Mouse (Mus musculus) R1 (cell line): ENCODE measurements at regions not wholly inside any gene's neighbourhood (a gene's known extent, or its start where the extent isn't known, plus 50 kb on each side); places are given as distances from the start of the nearest gene placed in this dataset.

Experiments used
- DNase-seq: peaks from one replicate; pipeline ENCODE4 v3.0.0-alpha.2; 2018; ENCODE audit warnings: low read depth, low spot score

DNA sequence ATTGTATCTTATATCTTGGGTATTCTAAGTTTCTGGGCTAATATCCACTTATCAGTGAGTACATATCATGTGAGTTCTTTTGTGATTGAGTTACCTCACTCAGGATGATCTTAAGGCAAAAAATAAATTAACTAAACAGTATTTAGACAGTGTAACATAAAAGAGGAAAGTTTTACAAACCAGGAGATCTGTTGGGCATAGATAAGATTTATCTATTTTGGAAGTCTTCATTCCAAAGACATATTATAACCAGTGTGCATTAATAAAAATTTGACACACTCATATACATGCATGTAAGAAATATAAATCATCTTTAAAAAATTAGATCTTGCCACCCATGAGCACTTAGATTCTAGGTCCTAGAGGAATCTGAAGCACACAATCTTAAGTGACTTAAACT, 343.9 kb upstream of the Fam174a start:
- DNase-seq, result no peak

DNA sequence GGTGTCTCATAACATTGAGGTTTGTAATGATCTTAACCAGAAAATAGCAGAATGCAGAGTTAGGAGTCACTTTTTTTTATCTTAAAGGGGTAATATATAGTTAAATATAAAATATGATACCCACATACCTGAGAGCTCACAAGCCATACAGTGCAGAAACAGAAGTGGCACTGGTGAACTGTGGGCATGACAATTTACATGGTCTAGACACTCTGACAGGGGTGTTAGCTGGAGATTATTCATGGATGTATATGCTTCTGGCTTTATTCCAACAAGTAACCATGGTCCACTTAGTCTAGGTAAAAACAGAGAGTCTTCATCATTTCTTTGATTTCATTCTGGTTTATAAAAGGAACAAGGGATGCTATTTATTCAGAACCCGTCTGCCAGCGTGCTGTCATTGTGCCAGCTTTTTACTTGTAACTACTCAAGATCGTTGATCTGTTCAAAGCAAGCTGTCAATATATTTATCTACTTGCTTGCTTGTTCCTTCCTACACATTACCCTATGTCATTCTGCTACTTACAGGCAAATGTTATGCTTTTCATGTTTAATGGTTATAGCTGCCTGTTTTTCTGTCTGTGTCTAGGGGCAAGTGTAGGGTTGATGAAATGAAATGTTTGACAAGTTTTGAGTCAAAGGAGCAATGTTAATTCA, 343.2 kb upstream of the Fam174a start:
- DNase-seq, result no peak

DNA sequence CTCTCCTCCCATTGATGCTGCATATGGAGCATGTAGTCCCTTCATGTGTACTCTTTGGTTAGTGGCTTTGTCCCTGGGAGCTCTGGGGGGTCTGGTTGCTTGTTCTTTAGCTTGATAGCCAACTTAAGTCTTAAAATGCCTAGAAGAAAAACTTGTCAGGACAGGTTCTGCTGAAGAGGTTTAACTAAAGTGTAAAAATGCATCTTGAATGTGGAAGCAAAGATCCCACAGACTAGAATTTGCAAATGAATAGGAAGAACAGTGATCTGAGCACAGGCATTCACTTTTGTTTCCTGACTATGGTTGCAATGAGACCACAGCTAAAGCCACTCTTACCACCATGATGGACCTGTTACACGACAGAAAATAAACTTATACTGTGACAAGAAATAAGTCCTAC, 320.1 kb upstream of the Fam174a start:
- peak; percentile 74 for DNase-seq

DNA sequence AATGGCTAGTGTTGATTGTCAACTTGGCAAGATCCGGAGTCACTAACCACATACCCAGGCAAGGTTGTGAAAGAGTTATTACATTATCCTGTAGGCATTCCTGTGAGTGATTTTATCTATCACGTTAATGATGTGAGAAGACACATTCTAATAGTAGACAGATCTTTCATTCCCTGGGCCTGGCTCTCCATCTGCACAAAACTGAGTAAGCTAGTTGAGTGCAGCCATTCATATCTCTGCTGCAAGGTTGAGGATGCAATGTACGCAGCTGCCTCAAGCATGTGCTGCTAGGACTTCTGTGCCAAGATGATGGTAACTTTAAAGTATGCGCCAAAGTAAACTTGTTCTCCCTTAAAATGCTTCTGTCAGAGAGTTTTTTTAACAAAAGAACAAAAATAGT, 309.5 kb upstream of the Fam174a start:
- no peak for DNase-seq

DNA sequence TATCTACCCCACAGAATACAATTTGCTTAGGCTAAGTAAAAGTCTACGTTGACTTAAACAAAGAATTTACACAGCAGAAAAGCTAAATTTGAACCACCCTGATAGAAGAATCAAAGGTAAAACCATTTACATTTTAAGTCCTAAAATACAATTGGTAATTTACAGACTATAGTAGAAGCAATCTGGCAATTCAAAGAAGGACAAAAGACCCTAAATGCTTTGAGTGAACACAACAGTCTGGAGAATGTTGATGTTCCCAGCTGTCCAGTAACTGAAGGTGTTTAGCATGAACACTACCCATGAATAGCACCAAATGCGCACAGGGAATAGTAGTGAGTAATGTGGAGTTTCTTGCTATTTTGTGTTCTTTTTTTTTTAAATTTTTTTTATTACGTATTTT, 282.8 kb upstream of the Fam174a start:
- DNase-seq, result peak; percentile 24

DNA sequence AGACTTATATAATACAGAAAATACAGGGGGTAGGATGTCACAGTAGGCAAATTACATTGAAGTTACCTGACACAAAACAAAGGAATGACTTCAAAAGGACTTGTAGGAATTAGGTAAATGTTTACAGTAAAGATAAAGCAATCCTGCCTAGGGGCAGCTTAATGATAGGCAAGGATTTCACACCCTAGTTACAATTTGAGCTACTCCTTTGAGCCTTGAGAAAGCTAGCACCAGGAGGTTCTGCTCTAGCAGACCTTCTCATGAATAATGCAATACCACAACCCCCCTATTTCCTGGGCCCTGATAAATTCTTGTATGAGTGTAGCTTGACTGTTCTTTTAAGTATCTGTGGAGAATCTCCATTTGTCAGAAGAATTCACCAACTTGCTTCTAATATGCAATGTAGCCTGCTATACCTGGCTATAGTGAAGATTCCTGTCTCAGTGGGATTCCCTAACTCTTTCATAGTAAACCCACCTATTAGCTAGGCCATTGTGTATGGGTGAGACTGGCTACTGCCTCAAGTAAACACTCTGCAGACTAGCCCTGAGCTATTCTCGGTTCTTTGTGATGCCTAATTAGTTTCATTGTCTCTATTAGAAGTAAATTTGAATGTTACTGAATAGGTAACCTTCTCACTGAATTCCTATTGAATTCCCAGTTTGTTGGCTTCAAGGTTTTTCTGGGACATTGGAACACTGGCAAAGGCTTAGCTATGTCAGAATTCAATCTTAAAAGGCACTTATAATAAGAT, 279.6 kb upstream of the Fam174a start:
- peak; percentile 81 for DNase-seq

DNA sequence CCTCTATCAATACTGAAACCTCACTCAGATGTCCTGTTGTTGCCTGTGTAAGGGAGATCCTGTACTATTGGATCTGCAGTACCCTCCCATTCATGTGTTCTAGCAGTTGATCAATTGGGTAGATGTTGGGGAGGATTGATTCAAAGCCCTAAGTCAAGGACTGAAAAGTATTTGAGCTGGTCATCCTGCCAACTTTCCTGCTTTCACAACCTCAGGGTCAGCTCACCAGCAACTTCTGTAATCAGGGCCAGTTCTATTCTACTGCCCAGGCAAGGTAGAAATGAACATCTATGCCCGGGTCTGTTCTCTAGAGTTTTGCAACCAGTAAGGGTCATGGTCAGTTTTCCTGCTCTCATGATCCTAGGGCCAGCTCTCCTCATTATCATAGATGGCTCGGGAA, 275.0 kb upstream of the Fam174a start:
- no peak for DNase-seq

DNA sequence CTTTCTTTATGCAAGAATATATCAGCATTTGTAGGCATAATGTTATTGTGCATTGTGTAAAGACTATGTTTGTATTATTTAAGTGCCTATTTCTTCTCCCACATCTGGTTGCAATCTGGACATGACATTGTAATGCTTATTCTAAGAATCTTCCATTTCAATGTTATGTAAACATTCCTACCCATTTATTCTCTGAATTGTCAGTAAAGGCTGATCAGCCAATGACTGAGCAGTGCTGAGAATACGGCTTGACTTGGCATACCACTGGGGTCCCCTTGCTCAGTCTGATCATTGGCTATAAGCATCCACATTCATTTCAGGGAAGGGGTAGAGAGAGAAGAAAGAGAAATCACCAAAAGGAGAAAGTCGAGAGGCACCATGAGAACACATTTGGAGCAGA, 273.1 kb upstream of the Fam174a start:
- DNase-seq, result no peak

DNA sequence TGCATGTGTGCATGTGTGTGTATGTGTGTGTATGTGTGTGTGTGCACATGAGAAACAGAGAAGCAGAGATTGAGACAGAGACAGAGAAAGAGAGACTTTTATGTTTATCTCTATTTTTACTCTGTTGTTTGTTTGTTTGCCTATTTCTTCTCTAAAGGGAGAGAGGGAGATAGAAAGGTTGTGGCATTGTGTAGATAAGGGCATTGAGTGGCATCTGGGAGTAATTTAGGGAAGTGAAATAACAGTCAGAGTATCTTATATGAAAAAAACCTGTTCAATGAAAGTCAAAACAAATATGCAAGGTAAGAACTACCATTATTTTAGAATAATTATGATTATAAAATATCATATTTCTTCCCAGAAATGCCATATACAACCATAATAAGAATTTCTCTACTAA, 270.1 kb upstream of the Fam174a start:
- no peak for DNase-seq

DNA sequence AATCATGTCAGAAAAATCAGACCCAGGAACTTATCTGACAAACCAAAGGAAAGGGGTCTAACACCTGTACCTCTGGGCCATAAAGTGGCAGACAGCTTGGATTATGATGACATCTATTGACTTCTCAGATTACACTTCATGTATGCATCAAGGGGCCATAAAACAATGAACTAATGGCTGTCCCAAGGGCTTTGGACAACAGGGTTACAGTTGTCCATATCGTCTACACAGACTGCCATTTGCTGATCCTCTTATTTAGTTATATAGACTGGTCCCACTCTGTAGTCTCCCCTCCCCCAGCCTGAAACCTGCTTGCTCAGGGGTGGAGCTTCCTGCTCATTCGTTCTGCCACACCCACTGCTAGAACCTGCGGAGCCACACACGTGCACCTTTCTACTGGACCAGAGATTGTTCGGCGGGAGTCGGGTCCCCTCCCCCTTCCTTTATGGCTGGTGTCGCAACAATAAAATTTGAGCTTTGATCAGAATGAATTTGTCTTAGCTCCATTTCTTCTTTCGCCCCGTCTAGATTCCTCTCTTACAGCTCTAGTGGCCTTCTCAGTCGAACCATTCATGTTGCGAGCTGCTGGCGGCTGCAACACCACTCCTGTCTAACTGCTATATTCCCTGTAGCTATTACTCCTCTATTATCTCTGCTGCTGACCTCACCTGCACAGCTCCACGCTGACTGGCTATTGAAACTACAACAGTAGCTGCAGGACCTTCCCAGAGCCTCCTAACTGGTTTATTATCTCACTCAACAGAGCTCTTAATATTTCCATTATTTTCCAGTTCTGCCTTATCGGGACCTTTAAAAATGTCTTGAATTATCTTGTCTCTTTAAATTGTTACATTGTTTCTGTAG, 248.9 kb upstream of the Fam174a start:
- DNase-seq, result no peak

DNA sequence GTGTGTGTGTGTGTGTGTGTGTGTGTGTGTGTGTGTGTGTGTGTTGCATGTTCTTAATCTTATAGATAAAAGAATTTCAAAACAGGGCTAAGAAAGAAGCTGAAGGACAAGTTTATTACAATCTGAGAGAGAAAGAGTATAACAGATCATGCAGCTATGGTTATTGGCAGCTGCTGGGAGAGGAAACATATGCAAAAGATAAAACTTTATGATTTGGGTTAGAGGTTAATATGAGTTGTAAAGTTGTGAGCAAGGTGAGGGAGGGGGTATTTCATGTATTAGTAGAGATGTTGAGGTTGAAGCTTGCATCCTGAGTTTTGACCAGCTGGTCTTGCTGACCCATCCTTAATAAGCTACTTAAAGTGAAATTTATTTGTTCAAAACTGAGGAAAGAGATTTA, 247.8 kb upstream of the Fam174a start:
- no peak for DNase-seq

DNA sequence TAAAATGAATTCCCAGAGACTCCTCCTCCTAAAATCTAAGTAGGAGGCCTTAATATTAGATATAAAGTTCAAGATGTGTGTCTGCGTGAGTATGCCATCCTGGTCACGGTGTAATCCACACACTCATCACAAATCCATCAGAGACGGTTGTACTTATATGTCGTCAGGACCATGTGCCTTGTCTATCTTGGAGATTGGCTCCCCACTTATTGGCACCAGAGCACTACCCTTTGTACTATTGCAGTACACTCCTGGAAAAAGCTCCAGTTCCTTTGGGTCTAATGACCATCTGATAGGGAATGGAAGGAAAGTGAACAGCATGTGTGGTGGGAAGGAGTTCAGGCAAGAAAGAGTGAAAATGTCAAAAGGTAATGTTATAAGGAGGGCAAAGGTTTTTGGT, 247.4 kb upstream of the Fam174a start:
- DNase-seq, result no peak

DNA sequence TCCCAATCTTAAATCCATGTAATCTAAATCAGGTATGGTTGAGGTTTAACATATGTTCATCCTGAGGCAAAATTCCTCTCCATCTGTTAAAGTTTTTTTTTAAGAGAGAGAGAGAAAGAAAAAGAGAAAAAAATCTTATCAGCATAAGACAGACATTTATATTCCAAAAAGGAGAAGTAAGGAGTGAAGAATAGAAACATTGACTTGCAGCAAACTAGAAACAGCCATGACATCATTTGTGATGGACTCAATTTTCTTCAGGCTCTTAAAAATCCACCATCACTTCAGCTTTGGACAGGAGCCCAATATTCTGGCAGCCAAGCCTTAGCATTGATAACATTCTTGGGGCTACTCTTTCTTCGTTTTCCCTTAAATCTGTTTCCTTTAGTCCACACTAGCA, 238.3 kb upstream of the Fam174a start:
- DNase-seq, result no peak

DNA sequence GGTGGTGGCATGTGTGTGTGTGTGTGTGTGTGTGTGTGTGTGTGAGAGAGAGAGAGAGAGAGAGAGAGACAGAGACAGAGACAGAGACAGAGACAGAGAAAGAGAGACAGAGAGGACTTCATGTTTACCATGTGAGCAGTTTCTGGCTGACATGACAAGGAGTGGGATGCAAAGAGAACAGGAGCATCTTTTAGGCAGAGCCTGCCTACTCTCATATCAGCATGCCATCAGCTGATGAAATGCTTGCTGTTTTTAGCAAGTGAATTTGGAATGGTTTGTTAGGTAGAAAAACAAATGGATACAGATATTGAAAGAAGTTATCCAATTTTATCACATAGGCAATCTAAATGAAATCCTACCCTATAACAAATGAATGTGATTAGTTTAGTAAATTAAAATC, 203.5 kb upstream of the Fam174a start:
- no peak for DNase-seq

DNA sequence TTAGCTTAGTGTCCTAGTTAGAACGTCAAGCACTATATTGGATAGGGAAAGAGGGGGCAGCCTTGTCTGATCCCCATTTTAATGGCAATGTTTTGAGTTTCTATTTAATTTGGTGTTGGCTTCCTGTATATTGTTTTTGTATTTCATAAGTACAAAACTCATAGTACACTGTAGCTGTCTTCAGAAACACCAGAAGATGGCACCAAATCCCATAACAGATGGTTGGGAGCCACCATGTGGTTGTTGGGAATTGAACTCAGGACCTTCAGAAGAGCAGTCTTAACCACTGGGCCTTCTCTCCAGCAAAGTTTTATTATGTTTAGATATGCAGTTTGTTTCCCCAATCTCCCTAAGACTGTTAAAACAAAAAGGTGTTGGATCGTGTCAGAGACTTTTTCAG, 199.9 kb upstream of the Fam174a start:
- DNase-seq, result no peak

DNA sequence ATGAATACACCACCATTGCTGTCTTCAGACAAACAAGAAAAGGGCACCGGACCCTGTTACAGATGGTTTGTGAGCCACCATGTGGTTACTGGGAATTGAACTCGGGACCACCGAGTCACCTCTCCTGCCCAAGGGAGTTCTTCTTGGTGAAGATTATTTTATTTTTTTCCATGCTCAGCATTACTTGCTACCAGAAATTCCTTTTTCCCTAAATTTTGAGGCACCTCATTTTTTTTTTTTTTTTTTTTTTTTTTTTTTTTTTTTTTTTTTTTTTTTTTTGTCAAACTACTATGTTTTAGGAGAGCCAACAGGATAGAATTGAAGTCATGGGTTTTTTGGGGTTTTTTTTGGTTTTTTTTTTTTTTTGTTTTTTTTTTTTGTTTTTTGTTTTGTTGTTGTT, 165.9 kb upstream of the Fam174a start:
- DNase-seq, result no peak

DNA sequence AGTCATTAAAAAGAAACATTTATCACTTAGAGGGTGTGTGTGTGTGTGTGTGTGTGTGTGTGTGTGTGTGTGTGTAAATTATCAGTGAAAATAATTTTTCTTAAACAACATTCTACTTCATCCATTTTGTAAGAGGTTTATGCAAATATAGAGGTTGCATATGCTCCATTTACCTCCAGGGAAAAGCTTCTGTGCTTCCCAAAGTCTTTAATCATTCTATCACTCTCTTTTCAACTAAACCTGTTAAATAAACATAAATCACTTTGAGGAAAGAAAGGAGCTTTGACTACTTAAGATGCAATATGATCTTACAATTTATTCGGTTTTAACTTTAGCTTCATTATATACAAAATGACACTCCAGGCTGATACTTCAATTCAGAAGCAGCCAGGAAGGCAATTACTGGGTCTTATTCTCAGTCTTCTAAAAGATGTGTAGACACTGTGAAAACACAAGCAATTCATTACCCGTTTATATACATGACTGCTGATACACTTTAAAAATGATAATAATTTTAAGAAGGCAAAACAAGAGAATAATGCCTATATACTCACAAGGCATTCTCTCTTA, 139.3 kb upstream of the Fam174a start:
- DNase-seq, result no peak

DNA sequence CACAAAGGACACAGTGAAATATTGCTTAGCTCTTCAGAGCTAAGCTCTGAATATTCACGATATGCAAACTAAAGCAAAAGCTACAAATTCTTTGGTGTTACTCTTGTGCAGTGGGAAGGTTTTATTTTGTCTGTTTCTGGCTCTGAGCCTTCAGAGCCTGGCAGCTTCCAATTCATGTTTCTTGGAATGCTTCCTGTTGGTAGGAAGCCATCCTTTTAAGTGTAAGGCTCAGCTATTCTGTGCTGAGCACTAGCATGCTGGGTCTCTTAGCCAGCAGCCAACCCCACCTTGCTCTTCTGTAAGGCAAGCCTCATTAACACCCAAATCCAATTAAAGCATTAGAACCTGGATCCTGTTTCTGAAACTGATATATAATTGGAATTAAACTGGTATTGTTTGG, 94.5 kb upstream of the Fam174a start:
- no peak for DNase-seq

DNA sequence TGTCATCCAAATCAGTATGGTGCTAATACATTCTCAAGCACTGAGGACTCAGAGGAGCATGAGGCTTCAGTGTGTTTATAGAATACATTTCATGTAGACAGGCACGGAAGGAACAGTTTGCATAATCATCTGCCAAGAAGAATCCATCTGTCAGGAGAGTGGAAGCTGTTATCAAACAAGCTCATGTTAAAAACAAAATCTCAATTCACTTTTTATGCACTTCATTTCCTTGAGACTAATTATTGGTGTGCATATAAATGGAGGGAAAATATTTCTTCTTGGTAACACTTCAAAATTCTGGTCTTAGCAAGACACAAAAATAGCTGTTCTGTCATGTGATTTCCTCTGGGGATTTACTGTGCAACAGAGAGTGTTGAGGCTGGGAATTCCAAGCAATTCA, 90.1 kb upstream of the Fam174a start:
- DNase-seq, result no peak

DNA sequence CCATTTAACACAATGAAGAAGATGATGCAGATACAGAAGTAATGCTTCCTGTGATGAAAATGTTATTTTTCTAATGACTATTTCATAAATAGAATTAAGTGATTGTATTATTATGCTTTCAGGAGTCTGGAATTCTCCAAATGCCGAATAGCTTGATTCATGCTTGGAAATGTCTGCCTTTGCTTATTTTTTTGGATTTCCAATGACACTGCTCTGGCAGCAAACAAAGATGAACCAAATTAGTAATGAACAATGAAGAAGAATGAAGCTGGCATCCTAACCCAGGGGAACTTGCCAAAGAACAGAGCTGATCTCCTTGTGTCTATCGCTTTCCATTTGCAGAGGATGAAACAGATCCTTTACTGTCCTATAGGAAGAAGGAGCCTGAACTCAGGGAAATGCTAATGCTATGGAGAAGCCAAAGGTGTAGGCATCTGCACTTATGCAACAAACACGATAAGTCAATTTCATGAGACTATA, 71.7 kb upstream of the Fam174a start:
- no peak for DNase-seq
